Mouse (Mus musculus) olfactory bulb, adult 2 months (tissue): Measurements from ENCODE around the gene Prdm10.

Source experiments
- CTCF ChIP-seq: fragments of 200-500 bp; IDR thresholded peaks from 2 replicates; pipeline ENCODE4 v1.5.1; 2012; ENCODE audit warnings: low read depth, mild to moderate bottlenecking, low read length, moderate library complexity; ENCODE audit not compliant: insufficient read depth
- POLR2A ChIP-seq: fragments of 200-500 bp; IDR thresholded peaks from 2 replicates; pipeline ENCODE4 v1.6.1; 2012; ENCODE audit warnings: mild to moderate bottlenecking, low read depth, low read length, moderate library complexity; ENCODE audit not compliant: insufficient read depth

DNA sequence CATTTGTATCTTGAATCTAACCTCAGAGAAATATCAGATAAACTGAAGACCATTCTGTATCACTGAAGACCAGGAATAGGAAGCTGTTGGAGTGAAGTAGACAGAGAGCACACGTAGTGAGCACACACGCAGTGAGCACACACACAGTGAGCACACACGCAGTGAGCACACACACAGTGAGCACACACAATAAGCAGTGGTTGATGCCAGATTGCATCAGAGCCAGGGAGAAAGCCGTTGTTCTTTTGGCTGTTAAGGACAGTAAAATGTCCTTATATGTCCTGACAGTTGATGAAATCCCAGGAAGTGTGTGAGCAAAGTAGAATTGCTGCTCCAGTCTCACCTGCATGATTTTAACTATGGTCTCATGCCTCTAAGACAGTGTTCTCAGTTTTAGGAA is 30.3 kb downstream of the Prdm10 start:
- no peak for TF ChIP-seq POLR2A
- no peak for TF ChIP-seq CTCF
